Mouse (Mus musculus): ENCODE results near the gene Tmem160. TPM values are rescaled to one million over a fixed set of nuclear protein-coding genes. Genes with fewer than 3 reads are reported as not detected.

Tmem160 gene
- total RNA-seq, 2 experiments from 2014 or later = 85.0 to 86.8 TPM

DNA sequence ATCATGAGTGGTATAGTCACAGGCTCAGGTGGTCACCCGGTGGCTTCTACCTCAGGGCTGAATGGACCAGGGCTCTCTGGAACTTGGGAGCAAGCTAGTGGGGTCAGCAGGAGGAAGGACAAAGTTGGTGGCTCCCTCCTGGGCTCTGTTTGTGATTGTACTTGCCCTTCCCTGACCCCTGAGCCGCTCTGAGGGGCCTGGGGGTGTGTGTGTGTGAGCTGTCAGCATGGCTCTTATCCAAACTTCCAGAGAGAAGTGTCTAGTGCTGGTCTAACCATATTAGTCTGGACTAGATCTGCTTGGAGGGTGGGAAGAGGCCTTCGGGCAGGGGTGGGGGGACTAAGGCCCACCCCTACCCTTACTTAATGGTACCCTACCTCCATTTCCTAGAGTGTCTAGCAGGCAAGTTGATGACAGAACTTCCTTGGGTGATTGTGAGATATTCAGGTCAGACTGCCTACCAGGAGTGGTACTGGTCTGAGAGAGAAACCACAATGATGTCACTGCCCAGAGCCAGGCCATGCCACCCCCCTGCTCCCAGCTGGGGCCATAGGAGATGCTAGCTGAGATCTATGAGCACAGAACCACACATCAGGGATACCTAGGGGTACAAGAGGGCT lies 19.1 kb upstream of the Tmem160 start:
- intact Hi-C loops (cut with DNase I) = no loop called here
- DNase-seq = no peak

- DNase-seq = no peak
- intact Hi-C loops (cut with DNase I) = no loop called here
These were observed 17.5 kb upstream of the Tmem160 start for GRCm38 (mm10) chr7:16435088-16435487.

DNA sequence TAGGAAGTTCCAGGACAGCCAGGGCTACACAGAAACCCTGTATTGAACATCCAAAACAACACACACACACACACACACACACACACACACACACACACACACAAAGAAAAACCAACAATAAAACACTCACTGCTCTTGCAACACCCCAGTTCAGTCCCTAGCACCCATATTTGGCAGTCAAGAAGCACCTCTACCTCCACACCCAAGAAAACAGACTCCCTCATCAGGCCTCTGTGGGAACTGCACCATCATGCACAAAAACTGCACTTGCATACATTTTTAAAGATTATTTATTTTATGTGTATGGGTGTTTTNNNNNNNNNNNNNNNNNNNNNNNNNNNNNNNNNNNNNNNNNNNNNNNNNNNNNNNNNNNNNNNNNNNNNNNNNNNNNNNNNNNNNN lies 11.3 kb upstream of the Tmem160 start:
- no peak for DNase-seq
- intact Hi-C loops (cut with DNase I) = no loop called here

DNA sequence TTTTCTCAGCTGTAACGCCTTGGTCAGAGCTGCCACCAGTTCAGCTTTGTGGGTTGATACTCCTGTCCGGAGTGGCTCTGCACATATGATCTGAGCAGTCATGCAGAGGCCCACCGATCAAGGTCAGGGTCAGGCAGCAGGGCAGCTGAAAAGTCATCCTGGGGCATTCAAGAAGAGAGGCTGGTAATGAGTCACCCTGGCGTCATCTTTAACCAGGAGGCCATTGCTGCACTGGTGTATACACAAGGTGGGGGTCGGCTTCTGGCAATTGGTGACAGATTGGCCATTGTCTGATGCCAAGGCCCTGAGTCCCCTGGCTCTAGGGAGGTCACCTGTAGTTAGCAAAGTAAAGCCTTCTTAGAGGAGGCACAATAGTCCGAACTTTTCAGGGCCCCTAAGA lies 923 bp upstream of the Tmem160 start:
- DNase-seq = no peak
- intact Hi-C loops (cut with DNase I) = no loop called here

DNA sequence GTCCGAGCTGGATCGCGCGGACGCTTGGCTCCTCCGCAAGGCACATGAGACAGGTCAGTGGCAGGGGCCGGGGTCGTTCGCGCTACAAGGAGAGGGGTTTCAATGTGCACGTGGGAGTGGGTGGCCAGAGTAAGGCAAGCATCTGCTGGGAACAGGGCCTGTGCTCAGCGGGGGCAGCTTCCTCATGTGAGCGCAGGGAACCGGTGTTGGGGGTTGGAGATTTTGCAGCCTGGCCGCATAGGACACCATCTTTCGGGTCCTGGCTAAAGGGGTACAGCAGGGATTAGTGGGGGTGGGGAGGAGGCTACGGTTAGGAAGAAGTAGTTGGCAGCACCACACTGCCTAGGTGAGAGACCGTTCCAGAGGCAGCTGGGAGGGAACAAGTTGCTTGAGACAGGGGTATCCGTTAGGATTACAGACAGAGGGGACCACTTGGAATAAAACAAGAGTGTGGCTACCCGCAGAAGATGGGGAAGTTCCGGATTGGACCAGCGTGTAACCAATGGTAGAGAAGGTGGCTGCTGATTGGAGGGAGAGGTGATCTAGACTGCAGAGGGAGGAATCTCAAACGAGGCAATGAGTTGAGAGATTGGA lies 636 bp downstream of the Tmem160 start:
- intact Hi-C loops (cut with DNase I) = no loop called here
- peak in 1 of 2 experiments; percentile 45 for DNase-seq

- intact Hi-C loops (cut with DNase I) = no loop called here
- DNase-seq = no peak
These were observed 2.4 kb downstream of the Tmem160 start for GRCm38 (mm10) chr7:16455016-16455415.

- no peak for DNase-seq
- intact Hi-C loops (cut with DNase I) = no loop called here
These were observed 3.7 kb downstream of the Tmem160 start for GRCm38 (mm10) chr7:16456289-16456688.

- DNase-seq = no peak
- intact Hi-C loops (cut with DNase I) = loop anchor here (5.0 to 10.0 kb wide), 2 partner anchors 83 to 166 kb away; no protein-coding TSS in a partner anchor
These were observed 8.0 kb downstream of the Tmem160 start for GRCm38 (mm10) chr7:16460566-16460965.

- DNase-seq = no peak
- intact Hi-C loops (cut with DNase I) = loop anchor here (5.0 to 10.0 kb wide), 2 partner anchors 84 to 166 kb away; no protein-coding TSS in a partner anchor
These were observed 8.6 kb downstream of the Tmem160 start for GRCm38 (mm10) chr7:16461151-16461550.

- intact Hi-C loops (cut with DNase I) = loop anchor here (5.0 to 10.0 kb wide), 2 partner anchors 84 to 167 kb away; no protein-coding TSS in a partner anchor
- no peak for DNase-seq
These were observed 9.1 kb downstream of the Tmem160 start for GRCm38 (mm10) chr7:16461705-16462104.

- intact Hi-C loops (cut with DNase I) = loop anchor here (5.0 to 10.0 kb wide), 2 partner anchors 86 to 168 kb away; no protein-coding TSS in a partner anchor
- DNase-seq = peak; percentile 86 to 93
These were observed 10.6 kb downstream of the Tmem160 start for GRCm38 (mm10) chr7:16463214-16463613.

GRCm38 (mm10) chr7:16465160-16465559 lies 12.6 kb downstream of the Tmem160 start:
- peak; percentile 75 to 84 for DNase-seq
- intact Hi-C loops (cut with DNase I) = loop anchor here (1.0 to 10.0 kb wide), 4 partner anchors 26 to 170 kb away; no protein-coding TSS in a partner anchor

GRCm38 (mm10) chr7:16465568-16465967 lies 13.0 kb downstream of the Tmem160 start:
- intact Hi-C loops (cut with DNase I) = loop anchor here (1.0 to 10.0 kb wide), 4 partner anchors 26 to 171 kb away; no protein-coding TSS in a partner anchor
- no peak for DNase-seq

DNA sequence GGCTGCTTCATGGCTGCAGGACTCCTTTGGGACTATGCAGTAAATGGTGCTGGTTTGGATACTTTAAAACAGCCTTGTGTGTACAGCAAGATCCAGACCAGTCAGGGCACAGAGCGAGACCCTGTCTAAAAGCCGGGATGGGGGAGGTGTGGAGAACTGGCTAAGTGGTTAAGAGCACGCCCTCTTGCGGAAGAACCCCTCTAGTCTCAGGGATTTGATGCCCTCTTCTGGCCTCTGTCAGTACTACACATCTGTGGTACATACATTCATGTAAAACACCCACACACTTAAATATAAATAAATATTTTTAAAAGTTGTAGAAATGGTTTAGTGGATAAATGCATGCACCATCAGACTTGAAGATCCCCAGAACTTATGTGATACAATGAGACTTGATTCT lies 14.0 kb downstream of the Tmem160 start:
- DNase-seq = no peak

GRCm38 (mm10) chr7:16468115-16468514 lies 15.5 kb downstream of the Tmem160 start:
- DNase-seq = no peak
- intact Hi-C loops (cut with DNase I) = loop anchor here (10.0 kb wide), 1 partner anchor 173 kb away; no protein-coding TSS in a partner anchor

More for the DNA sequence above, 14.0 kb downstream of the Tmem160 start:
- intact Hi-C loops (cut with DNase I) = loop anchor here (10.0 kb wide), 1 partner anchor 172 kb away; no protein-coding TSS in a partner anchor

DNA sequence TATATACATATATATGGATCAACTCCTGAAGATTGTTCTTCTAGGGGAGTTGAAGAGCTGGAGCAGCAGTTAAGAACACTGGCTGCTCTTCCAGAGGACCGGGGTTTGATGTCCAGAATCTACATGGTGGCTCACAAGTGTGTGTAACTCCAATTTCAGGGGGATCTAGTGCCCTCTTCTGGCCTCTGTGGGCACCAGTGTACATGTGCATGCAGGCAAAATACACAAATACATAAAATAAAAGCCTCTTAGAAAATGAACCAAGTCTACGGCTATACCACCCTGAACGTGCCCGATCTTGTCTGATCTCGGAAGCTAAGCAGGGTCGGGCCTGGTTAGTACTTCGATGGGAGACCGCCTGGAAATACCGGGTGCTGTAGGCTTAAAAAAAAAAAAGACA lies 19.0 kb downstream of the Tmem160 start:
- no peak for DNase-seq
- intact Hi-C loops (cut with DNase I) = no loop called here

GRCm38 (mm10) chr7:16472116-16472709 lies 19.6 kb downstream of the Tmem160 start:
- intact Hi-C loops (cut with DNase I) = no loop called here

GRCm38 (mm10) chr7:16473847-16474246 lies 21.3 kb downstream of the Tmem160 start:
- intact Hi-C loops (cut with DNase I) = no loop called here
- no peak for DNase-seq

More at GRCm38 (mm10) chr7:16472116-16472709, 19.6 kb downstream of the Tmem160 start:
- no peak for DNase-seq

GRCm38 (mm10) chr7:16474445-16474844 lies 21.9 kb downstream of the Tmem160 start:
- peak; percentile 24 to 31 for DNase-seq
- intact Hi-C loops (cut with DNase I) = no loop called here

- intact Hi-C loops (cut with DNase I) = no loop called here
- no peak for DNase-seq
These were observed 22.7 kb downstream of the Tmem160 start for GRCm38 (mm10) chr7:16475321-16475720.

All from heart, postnatal 14 days (tissue).